Mouse (Mus musculus): ENCODE results near the gene Zdhhc8. TPM values are rescaled to one million over a fixed set of nuclear protein-coding genes. Genes with fewer than 3 reads are reported as not detected.
A peak's percentile ranks its signal among the peaks of the same experiment; 100 is the strongest.

Gene Zdhhc8
- polyA plus RNA-seq (2012; ENCODE audit: insufficient read depth, insufficient read length, missing spikeins) = 10.8 and 14.3 TPM in 2 replicates

GRCm38 (mm10) chr16:18234671-18235388 lies at the start of gene Zdhhc8:
TSS of gene Zdhhc8 (minus strand) at chr16:18235136.
- Histone ChIP-seq H3K4me3 (ENCODE audit: insufficient read depth, low read length) (peak within 1 kb of the TSS; percentile 73), H3K4me1 (ENCODE audit: control insufficient read depth, insufficient read depth, low read length) (peaks cover 8% of the 10 kb centered on the region; the same call in 1 of the 2 replicates), H3K27ac (ENCODE audit: insufficient read depth, low read depth, low read length) (no peak within 1 kb of the TSS)
- no peak for TF ChIP-seq CTCF (IDR thresholded peaks at IDR 0.05; ENCODE audit: low read depth, low read length)
- TF ChIP-seq POLR2A (IDR thresholded peaks at IDR 0.05; ENCODE audit: borderline replicate concordance, low read depth, low read length) = no peak

GRCm38 (mm10) chr16:18275166-18275565 lies 40.2 kb upstream of the Zdhhc8 start:
- TF ChIP-seq POLR2A (IDR thresholded peaks at IDR 0.05; ENCODE audit: borderline replicate concordance, low read depth, low read length) (no peak), CTCF (IDR thresholded peaks at IDR 0.05; ENCODE audit: low read depth, low read length) (no peak)
- no peak overlapping the region for H3K27ac ChIP-seq (ENCODE audit: insufficient read depth, low read depth, low read length)
- no peak overlapping the region for H3K4me3 ChIP-seq (ENCODE audit: insufficient read depth, low read length)
- H3K4me1 ChIP-seq (ENCODE audit: control insufficient read depth, insufficient read depth, low read length) = no peaks in the 10 kb centered on the region

- Histone ChIP-seq H3K27ac (ENCODE audit: insufficient read depth, low read depth, low read length) (no peak overlapping the region), H3K4me3 (ENCODE audit: insufficient read depth, low read length) (no peak overlapping the region), H3K4me1 (ENCODE audit: control insufficient read depth, insufficient read depth, low read length) (no peaks in the 10 kb centered on the region)
- TF ChIP-seq POLR2A (IDR thresholded peaks at IDR 0.05; ENCODE audit: borderline replicate concordance, low read depth, low read length) (no peak), CTCF (IDR thresholded peaks at IDR 0.05; ENCODE audit: low read depth, low read length) (no peak)
Measured at GRCm38 (mm10) chr16:18268182-18268581, 33.2 kb upstream of the Zdhhc8 start.

- H3K4me3 ChIP-seq (ENCODE audit: insufficient read depth, low read length) = no peak overlapping the region
- TF ChIP-seq POLR2A (IDR thresholded peaks at IDR 0.05; ENCODE audit: borderline replicate concordance, low read depth, low read length) (no peak), CTCF (IDR thresholded peaks at IDR 0.05; ENCODE audit: low read depth, low read length) (no peak)
- H3K27ac ChIP-seq (ENCODE audit: insufficient read depth, low read depth, low read length) = no peak overlapping the region
- no peaks in the 10 kb centered on the region for H3K4me1 ChIP-seq (ENCODE audit: control insufficient read depth, insufficient read depth, low read length)
Measured at GRCm38 (mm10) chr16:18265024-18265423, 30.1 kb upstream of the Zdhhc8 start.

GRCm38 (mm10) chr16:18258221-18258620 lies 23.3 kb upstream of the Zdhhc8 start, which contains the start of gene Gm49776:
TSS of gene Gm49776 (minus strand) at chr16:18258321.
- H3K4me1 ChIP-seq (ENCODE audit: control insufficient read depth, insufficient read depth, low read length) = no peaks in the 10 kb centered on the region
- no peak within 1 kb of the TSS for H3K27ac ChIP-seq (ENCODE audit: insufficient read depth, low read depth, low read length)
- no peak within 1 kb of the TSS for H3K4me3 ChIP-seq (ENCODE audit: insufficient read depth, low read length)
- TF ChIP-seq CTCF (IDR thresholded peaks at IDR 0.05; ENCODE audit: low read depth, low read length) (no peak), POLR2A (IDR thresholded peaks at IDR 0.05; ENCODE audit: borderline replicate concordance, low read depth, low read length) (no peak)

- Histone ChIP-seq H3K4me3 (ENCODE audit: insufficient read depth, low read length) (no peak overlapping the region), H3K4me1 (ENCODE audit: control insufficient read depth, insufficient read depth, low read length) (peaks cover 12% of the 10 kb centered on the region), H3K27ac (ENCODE audit: insufficient read depth, low read depth, low read length) (no peak overlapping the region)
- TF ChIP-seq CTCF (IDR thresholded peaks at IDR 0.05; ENCODE audit: low read depth, low read length) (no peak), POLR2A (IDR thresholded peaks at IDR 0.05; ENCODE audit: borderline replicate concordance, low read depth, low read length) (no peak)
Measured at GRCm38 (mm10) chr16:18253866-18254265, 18.9 kb upstream of the Zdhhc8 start.

- H3K4me3 ChIP-seq (ENCODE audit: insufficient read depth, low read length) = no peak overlapping the region
Measured at GRCm38 (mm10) chr16:18252736-18253135, 17.8 kb upstream of the Zdhhc8 start.

GRCm38 (mm10) chr16:18250828-18251790 lies 16.2 kb upstream of the Zdhhc8 start:
- no peak for TF ChIP-seq POLR2A (IDR thresholded peaks at IDR 0.05; ENCODE audit: borderline replicate concordance, low read depth, low read length)
- peaks cover 21% of the 10 kb centered on the region for H3K4me1 ChIP-seq (ENCODE audit: control insufficient read depth, insufficient read depth, low read length)
- H3K4me3 ChIP-seq (ENCODE audit: insufficient read depth, low read length) = peak overlapping the region; percentile 26
- H3K27ac ChIP-seq (ENCODE audit: insufficient read depth, low read depth, low read length) = no peak overlapping the region

More at GRCm38 (mm10) chr16:18252736-18253135, 17.8 kb upstream of the Zdhhc8 start:
- TF ChIP-seq POLR2A (IDR thresholded peaks at IDR 0.05; ENCODE audit: borderline replicate concordance, low read depth, low read length) (no peak), CTCF (IDR thresholded peaks at IDR 0.05; ENCODE audit: low read depth, low read length) (no peak)
- Histone ChIP-seq H3K27ac (ENCODE audit: insufficient read depth, low read depth, low read length) (no peak overlapping the region), H3K4me1 (ENCODE audit: control insufficient read depth, insufficient read depth, low read length) (peaks cover 12% of the 10 kb centered on the region)

- no peak for TF ChIP-seq POLR2A (IDR thresholded peaks at IDR 0.05; ENCODE audit: borderline replicate concordance, low read depth, low read length)
- TF ChIP-seq CTCF (IDR thresholded peaks at IDR 0.05; ENCODE audit: low read depth, low read length) = no peak
- Histone ChIP-seq H3K4me1 (ENCODE audit: control insufficient read depth, insufficient read depth, low read length) (peaks cover 21% of the 10 kb centered on the region), H3K4me3 (ENCODE audit: insufficient read depth, low read length) (peak overlapping the region; percentile 89), H3K27ac (ENCODE audit: insufficient read depth, low read depth, low read length) (no peak overlapping the region)
Measured at GRCm38 (mm10) chr16:18250231-18250630, 15.3 kb upstream of the Zdhhc8 start.
